Mouse (Mus musculus) heart, embryonic 10.5 days (tissue): ENCODE data around the gene Homer2. TPM values are rescaled to one million over a fixed set of nuclear protein-coding genes. Genes with fewer than 3 reads are reported as not detected.
A peak's percentile ranks its signal among the peaks of the same experiment; 100 is the strongest.

Experiments
- DNase-seq: peaks from one replicate; pipeline ENCODE4 v3.0.0-alpha.2; 2017; ENCODE audit warnings: low spot score
- H3K27ac ChIP-seq: fragments of 300-500 bp; sonication (generic); 2 replicates; pipeline ENCODE4 v1.5.1; 2016; ENCODE audit warnings: mild to moderate bottlenecking
- H3K27me3 ChIP-seq: fragments of 300-500 bp; sonication (generic); 2 replicates; pipeline ENCODE4 v1.6.1; 2016; ENCODE audit warnings: mild to moderate bottlenecking; ENCODE audit not compliant: poor library complexity, insufficient read depth, severe bottlenecking
- H3K36me3 ChIP-seq: fragments of 300-500 bp; sonication (generic); 2 replicates; pipeline ENCODE4 v1.6.1; 2016; ENCODE audit warnings: mild to moderate bottlenecking, moderate library complexity
- H3K4me1 ChIP-seq: fragments of 300-500 bp; sonication (generic); 2 replicates; pipeline ENCODE4 v1.6.1; 2016; ENCODE audit warnings: mild to moderate bottlenecking
- H3K4me3 ChIP-seq: fragments of 300-500 bp; sonication (generic); 2 replicates; pipeline ENCODE4 v1.5.1; 2016; ENCODE audit warnings: mild to moderate bottlenecking, moderate library complexity
- H3K9me3 ChIP-seq: fragments of 300-500 bp; sonication (generic); 2 replicates; pipeline ENCODE4 v1.6.1; 2016; ENCODE audit warnings: mild to moderate bottlenecking, moderate library complexity
- WGBS: fragments of 180-500 bp; shearing (Covaris S2); methylation state at CpG from one replicate; pipeline ENCODE4 v1.1.7; 2016; 5-methylcytosine and 5-hydroxymethylcytosine counted together
- polyA plus RNA-seq: library from polyadenylated mRNA; unstranded; fragments of >200 nt; fragmentation: Nextera tagmentation; extraction: Ambion mirVana; gene quantifications from 2 replicates; pipeline ENCODE4 v1.2.1, GENCODE M21; 2016

Gene Homer2
- polyA plus RNA-seq, 1 experiment from 2014 or later: 119 TPM

GRCm38 (mm10) chr7:81587238-81587637 is 120.1 kb downstream of the Homer2 start:
- Histone ChIP-seq H3K9me3 (no peaks in the 10 kb centered on the region), H3K4me1 (no peaks in the 10 kb centered on the region), H3K27ac (no peak overlapping the region), H3K36me3 (peaks cover 80% of the 10 kb centered on the region), H3K4me3 (no peak overlapping the region), H3K27me3 (no peaks in the 10 kb centered on the region)
- DNase-seq: no peak
- WGBS: 85% methylated on average over 4 of the region's 4 CpGs

- Histone ChIP-seq H3K36me3 (peaks cover 63% of the 10 kb centered on the region), H3K4me3 (no peak overlapping the region), H3K27ac (no peak overlapping the region), H3K4me1 (no peaks in the 10 kb centered on the region), H3K9me3 (no peaks in the 10 kb centered on the region), H3K27me3 (no peaks in the 10 kb centered on the region)
- DNase-seq: no peak
- 88% methylated on average over 7 of the region's 7 CpGs for WGBS
Observed at GRCm38 (mm10) chr7:81585326-81585725, 122.0 kb downstream of the Homer2 start.

- 61% methylated on average over 3 of the region's 3 CpGs for WGBS
- DNase-seq: no peak
- H3K27ac ChIP-seq: no peak overlapping the region
- no peaks in the 10 kb centered on the region for H3K9me3 ChIP-seq
- no peak overlapping the region for H3K4me3 ChIP-seq
- peaks cover 62% of the 10 kb centered on the region for H3K36me3 ChIP-seq
- H3K4me1 ChIP-seq: no peaks in the 10 kb centered on the region
- H3K27me3 ChIP-seq: no peaks in the 10 kb centered on the region
Observed at GRCm38 (mm10) chr7:81583512-81583911, 123.8 kb downstream of the Homer2 start.

GRCm38 (mm10) chr7:81579312-81579711 is 128.0 kb downstream of the Homer2 start:
- WGBS: 92% methylated on average over 5 of the region's 5 CpGs
- no peaks in the 10 kb centered on the region for H3K27me3 ChIP-seq
- no peaks in the 10 kb centered on the region for H3K9me3 ChIP-seq
- H3K27ac ChIP-seq: no peak overlapping the region
- H3K36me3 ChIP-seq: peaks cover 50% of the 10 kb centered on the region
- no peak overlapping the region for H3K4me3 ChIP-seq
- DNase-seq: no peak
- no peaks in the 10 kb centered on the region for H3K4me1 ChIP-seq

GRCm38 (mm10) chr7:81578413-81578812 is 128.9 kb downstream of the Homer2 start:
- Histone ChIP-seq H3K4me3 (no peak overlapping the region), H3K4me1 (0 out of 2 replicates have a peak, but pooled peaks cover 2% of the 10 kb centered on the region), H3K27me3 (no peaks in the 10 kb centered on the region), H3K36me3 (peaks cover 45% of the 10 kb centered on the region), H3K9me3 (no peaks in the 10 kb centered on the region), H3K27ac (no peak overlapping the region)
- WGBS: 94% methylated on average over 7 of the region's 7 CpGs
- no peak for DNase-seq

GRCm38 (mm10) chr7:81577872-81578271 is 129.5 kb downstream of the Homer2 start:
- 85% methylated on average over 3 of the region's 3 CpGs for WGBS
- no peak for DNase-seq
- peaks cover 45% of the 10 kb centered on the region for H3K36me3 ChIP-seq
- no peak overlapping the region for H3K4me3 ChIP-seq
- H3K27ac ChIP-seq: no peak overlapping the region
- no peaks in the 10 kb centered on the region for H3K27me3 ChIP-seq
- 0 out of 2 replicates have a peak, but pooled peaks cover 6% of the 10 kb centered on the region for H3K4me1 ChIP-seq
- no peaks in the 10 kb centered on the region for H3K9me3 ChIP-seq

GRCm38 (mm10) chr7:81575606-81576005 is 131.7 kb downstream of the Homer2 start:
- Histone ChIP-seq H3K27me3 (no peaks in the 10 kb centered on the region), H3K9me3 (no peaks in the 10 kb centered on the region), H3K4me1 (peaks cover 6% of the 10 kb centered on the region), H3K4me3 (no peak overlapping the region), H3K36me3 (peaks cover 41% of the 10 kb centered on the region), H3K27ac (no peak overlapping the region)
- peak; percentile 63 for DNase-seq
- WGBS: 90% methylated on average over 10 of the region's 10 CpGs

- WGBS: 92% methylated on average over 9 of the region's 9 CpGs
- no peak for DNase-seq
- H3K4me1 ChIP-seq: peaks cover 6% of the 10 kb centered on the region
- H3K27me3 ChIP-seq: no peaks in the 10 kb centered on the region
- H3K9me3 ChIP-seq: no peaks in the 10 kb centered on the region
- H3K4me3 ChIP-seq: no peak overlapping the region
- 0 out of 2 replicates have a peak overlapping the region, but pooled peaks have one; percentile 25 for H3K27ac ChIP-seq
- peaks cover 30% of the 10 kb centered on the region for H3K36me3 ChIP-seq
Observed at GRCm38 (mm10) chr7:81573821-81574220, 133.5 kb downstream of the Homer2 start.

GRCm38 (mm10) chr7:81573397-81573796 is 133.9 kb downstream of the Homer2 start:
- Histone ChIP-seq H3K4me3 (no peak overlapping the region), H3K36me3 (peaks cover 26% of the 10 kb centered on the region), H3K27me3 (no peaks in the 10 kb centered on the region), H3K9me3 (no peaks in the 10 kb centered on the region), H3K27ac (0 out of 2 replicates have a peak overlapping the region, but pooled peaks have one; percentile 36), H3K4me1 (peaks cover 6% of the 10 kb centered on the region)
- 75% methylated on average over 6 of the region's 6 CpGs for WGBS
- DNase-seq: peak; percentile 74

- WGBS: 65% methylated on average over 6 of the region's 6 CpGs
- peaks cover 19% of the 10 kb centered on the region; the same call in 1 of the 2 replicates for H3K36me3 ChIP-seq
- H3K9me3 ChIP-seq: no peaks in the 10 kb centered on the region
- H3K27me3 ChIP-seq: no peaks in the 10 kb centered on the region
- peak; percentile 60 for DNase-seq
- 0 out of 2 replicates have a peak overlapping the region, but pooled peaks have one; percentile 95 for H3K27ac ChIP-seq
- peaks cover 10% of the 10 kb centered on the region for H3K4me1 ChIP-seq
- H3K4me3 ChIP-seq: peak overlapping the region; percentile 92
Observed at GRCm38 (mm10) chr7:81572610-81573268, 134.6 kb downstream of the Homer2 start.

- Histone ChIP-seq H3K27me3 (no peaks in the 10 kb centered on the region), H3K9me3 (no peaks in the 10 kb centered on the region), H3K4me3 (peak overlapping the region; percentile 92), H3K4me1 (peaks cover 18% of the 10 kb centered on the region), H3K36me3 (peaks cover 13% of the 10 kb centered on the region; the same call in 1 of the 2 replicates), H3K27ac (peak overlapping the region; percentile 95)
- no peak for DNase-seq
- WGBS: 17% methylated on average over 15 of the region's 15 CpGs
Observed at GRCm38 (mm10) chr7:81571941-81572441, 135.3 kb downstream of the Homer2 start.

GRCm38 (mm10) chr7:81571108-81571940 is 136.0 kb downstream of the Homer2 start, which contains the start of gene Whamm:
Gene Whamm (plus strand): TSS chr7:81571266.
- no peaks in the 10 kb centered on the region for H3K9me3 ChIP-seq
- peak; percentile 98 for DNase-seq
- peaks cover 20% of the 10 kb centered on the region for H3K4me1 ChIP-seq
- H3K27me3 ChIP-seq: no peaks in the 10 kb centered on the region
- H3K27ac ChIP-seq: peak within 1 kb of the TSS; percentile 95
- peak within 1 kb of the TSS; percentile 92 for H3K4me3 ChIP-seq
- H3K36me3 ChIP-seq: peaks cover 13% of the 10 kb centered on the region; the same call in 1 of the 2 replicates
- 2% methylated on average over 90 of the region's 96 CpGs for WGBS

GRCm38 (mm10) chr7:81570752-81571107 is 136.6 kb downstream of the Homer2 start:
- H3K27ac ChIP-seq: peak overlapping the region; percentile 95; the same call in 1 of the 2 replicates
- H3K9me3 ChIP-seq: no peaks in the 10 kb centered on the region
- no peak for DNase-seq
- H3K36me3 ChIP-seq: peaks cover 7% of the 10 kb centered on the region; the same call in 1 of the 2 replicates
- no peaks in the 10 kb centered on the region for H3K27me3 ChIP-seq
- H3K4me1 ChIP-seq: peaks cover 20% of the 10 kb centered on the region
- WGBS: 4% methylated on average over 5 of the region's 5 CpGs
- peak overlapping the region; percentile 92 for H3K4me3 ChIP-seq
